Mouse (Mus musculus): ENCODE data around the gene Mgp.

The Mgp gene

DNA sequence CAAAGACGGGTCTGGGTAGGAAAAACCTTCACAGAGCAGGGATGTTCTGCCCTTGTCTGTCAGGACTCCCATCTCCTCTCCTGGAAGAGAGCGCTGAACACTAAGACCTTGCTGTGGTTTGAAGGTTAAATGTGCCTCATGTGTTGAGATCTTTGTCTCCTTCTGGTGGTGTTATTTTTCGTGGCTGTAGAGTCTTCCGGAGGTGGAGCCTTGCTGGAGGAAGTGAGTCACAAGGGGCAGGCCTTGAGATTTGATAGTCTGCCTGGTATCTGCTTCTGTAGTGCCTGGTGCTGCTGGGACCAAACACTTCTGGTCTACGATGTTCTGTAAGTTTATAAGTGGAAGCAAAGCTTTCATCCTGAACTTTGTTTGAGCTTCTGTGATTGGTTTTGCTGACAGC, 26.7 kb downstream of the Mgp start:
- no peak for DNase-seq

- peak; percentile 46 for DNase-seq
These were observed 27.2 kb downstream of the Mgp start for GRCm38 (mm10) chr6:136848399-136848798.

DNA sequence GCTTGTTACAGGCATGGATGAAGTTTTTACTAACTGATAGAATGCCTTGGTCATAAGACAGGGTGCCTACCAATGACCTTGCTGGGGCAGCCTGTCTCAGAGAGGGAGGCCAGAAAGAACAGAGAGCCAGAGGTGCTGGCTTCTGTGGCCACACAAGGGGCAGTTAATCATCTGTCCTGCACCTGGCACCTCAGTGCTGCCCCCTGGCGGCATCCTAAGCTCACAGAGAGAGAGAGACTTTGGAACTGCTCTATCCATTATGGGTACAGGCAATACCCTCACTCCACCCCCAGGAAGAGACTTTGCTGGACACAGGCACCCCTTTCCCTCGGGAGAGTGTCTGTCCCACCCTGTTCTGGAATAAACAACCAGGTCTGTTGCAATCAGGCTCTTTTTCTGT, 27.8 kb downstream of the Mgp start:
- DNase-seq: peak; percentile 88

DNA sequence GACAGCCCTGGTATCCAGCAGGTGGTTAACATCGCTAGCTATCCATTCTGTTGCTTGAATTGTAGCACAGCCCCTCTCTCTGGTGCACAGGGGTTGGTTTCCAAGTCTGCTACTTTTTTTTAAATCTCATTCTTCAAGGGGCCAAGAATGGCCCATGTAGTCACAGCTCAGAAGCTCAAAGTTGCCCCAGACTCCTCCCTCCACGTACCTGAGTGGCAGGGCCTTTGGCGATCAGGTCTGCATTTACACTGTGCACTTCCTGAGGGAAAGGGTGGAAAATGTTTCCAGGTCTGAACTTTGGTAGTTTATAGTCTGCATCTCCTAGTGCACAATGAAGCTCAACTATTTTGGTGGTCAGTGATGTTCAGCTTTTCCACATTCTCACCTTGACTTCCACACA, 28.4 kb downstream of the Mgp start:
- DNase-seq: no peak

DNA sequence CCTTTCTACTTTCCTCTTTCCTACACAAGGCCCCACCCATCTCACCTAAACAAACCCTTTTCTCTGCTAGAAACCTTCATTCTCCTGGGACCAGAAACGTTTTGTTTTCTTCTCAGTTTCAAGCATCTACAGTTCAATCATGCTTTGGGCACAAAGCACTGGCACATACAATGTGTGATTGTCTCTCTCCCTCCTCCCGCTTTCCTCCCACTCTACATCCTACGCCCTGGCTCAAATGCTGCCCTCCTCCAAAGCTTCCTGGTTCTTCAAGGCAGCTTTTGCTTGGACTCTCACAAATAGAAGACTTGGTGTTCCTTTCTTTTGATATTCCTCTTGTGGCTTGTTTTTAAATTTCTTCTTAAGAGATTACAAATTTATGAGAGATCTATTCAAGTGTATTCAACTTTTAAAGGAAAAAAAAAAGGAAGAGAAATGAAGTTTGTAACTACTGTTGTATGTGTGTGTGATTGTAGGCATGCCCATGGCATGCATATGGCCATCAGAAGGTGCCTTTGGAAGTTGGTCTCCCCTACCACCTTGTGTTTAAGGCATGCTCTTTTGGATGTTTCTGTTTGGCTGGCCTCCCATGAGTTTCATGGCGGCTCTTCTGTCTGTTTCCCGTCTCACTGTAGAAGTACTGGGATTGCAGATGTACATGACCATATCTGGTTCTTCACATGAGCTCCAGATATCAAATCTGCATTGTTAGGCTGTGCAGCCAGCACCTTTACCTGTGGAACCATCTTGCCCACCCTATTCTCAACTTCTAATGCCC, 29.7 kb downstream of the Mgp start:
- no peak for DNase-seq

GRCm38 (mm10) chr6:136844903-136845302, 30.7 kb downstream of the Mgp start:
- DNase-seq: no peak

DNA sequence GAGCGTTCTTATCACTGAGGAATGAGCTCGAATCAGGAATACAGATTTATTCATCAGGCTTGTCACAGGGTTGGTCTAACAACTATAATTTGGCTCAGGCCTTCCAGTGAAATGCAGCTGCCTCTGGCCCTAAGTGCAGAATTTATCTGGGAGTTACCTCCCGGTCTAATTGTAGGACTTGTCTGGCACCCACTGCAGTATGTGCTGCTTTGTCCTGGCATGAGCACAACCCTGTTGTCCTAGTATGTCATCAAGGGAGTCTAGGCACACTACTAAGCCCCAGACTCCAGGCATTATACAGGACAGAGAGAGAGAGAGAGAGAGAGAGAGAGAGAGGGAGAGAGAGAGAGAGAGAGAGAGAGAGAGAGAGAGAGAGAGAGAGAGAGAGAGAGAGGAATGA, 38.3 kb downstream of the Mgp start:
- no peak for DNase-seq

DNA sequence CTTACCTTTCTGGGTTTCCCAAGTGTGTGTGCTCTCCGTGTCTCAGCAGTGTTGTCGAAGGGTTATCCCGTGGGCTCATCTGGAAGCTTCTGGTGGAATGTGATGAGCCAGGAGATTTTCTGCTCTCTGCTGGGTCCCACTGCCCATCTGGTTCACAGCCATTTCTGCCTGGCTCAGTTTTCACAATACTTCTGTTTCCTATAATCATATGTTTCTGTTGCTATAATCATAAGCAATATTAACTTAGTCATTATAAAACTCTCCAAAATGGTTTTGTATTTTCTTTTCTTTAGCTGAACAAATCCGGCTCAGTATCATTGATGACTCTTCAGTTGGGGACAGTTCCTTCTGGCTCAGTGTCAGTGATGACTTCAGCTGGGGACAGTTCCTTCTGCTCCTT, 40.3 kb downstream of the Mgp start, which contains the start of gene Smco3:
Smco3 (minus strand) TSS at position 101 of the 400 bp plus-strand sequence.
- DNase-seq: no peak

DNA sequence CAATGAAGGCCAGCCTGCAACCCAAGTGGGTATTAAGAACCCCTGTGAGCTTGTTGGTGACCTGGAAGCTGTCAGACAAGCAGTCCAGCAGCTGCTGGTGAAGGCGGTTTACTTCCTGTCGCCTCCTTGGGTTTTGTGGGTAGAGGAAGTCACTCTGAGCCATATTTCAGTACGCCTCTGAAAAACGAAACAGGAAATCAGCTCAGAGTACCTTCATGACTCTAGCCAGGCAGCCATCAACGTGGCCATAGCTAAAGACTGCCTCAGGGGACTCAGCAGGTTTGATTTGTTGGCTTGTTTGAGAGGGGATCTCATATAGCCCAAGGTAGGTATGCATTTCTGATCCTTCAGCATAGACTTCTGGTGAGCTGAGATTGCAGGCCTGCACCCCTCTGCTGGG, 43.9 kb downstream of the Mgp start:
- no peak for DNase-seq

DNA sequence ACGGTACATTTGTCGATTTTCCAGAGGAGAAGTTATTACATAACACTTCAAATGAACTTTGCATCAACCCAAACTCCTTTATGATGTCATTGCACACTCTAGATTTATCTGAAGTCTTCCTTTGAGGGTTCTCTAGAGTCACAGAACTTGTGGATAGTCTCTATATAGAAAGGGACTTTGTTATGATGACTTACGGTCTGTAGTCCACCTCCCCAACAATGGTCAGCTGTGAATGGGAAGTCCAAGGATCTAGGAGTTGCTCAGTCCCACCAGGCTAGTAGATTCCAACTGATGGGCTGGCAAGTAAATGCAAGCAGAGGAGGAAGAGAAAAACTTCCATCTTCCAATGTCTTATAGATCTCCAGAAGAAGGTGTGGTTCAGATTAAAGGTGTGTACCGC, 46.9 kb downstream of the Mgp start:
- DNase-seq: no peak

GRCm38 (mm10) chr6:136827881-136828561, 47.6 kb downstream of the Mgp start, which contains the start of gene Wbp11:
TSS of gene Wbp11 (minus strand) at chr6:136828233.
- DNase-seq: peak; percentile 94

- peak; percentile 56 for DNase-seq
These were observed 48.1 kb downstream of the Mgp start, which contains the start of gene BC049715 for GRCm38 (mm10) chr6:136827516-136827880. TSS of gene BC049715 (plus strand) at chr6:136827626.

DNA sequence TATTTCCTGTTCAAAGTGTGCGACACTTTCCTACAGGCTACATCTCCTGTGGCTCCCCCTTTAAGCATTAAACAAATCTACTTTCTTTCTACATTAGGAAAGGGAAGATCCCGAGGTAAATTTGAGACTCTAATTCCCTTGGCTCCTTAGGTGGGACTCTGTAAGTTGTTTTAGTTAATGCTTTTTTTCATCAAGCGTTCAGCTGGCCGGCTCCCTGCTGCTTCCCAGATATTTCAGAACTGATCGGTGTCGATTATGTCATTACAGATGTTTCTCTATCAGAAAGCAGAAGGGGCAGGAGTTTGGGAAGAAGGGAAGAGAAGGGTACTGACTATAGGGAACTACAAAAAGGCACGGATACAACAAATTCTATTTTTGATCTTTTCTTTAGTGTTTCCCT, 48.5 kb downstream of the Mgp start:
- DNase-seq: no peak

GRCm38 (mm10) chr6:136824987-136825386, 50.6 kb downstream of the Mgp start:
- DNase-seq: no peak

All from liver (tissue).